Mouse (Mus musculus) ES-E14 (cell line): Measurements from ENCODE around the gene Zfp687. TPM values are rescaled to one million over a fixed set of nuclear protein-coding genes. Genes with fewer than 3 reads are reported as not detected.

Source experiments
- DNase-seq: peaks from one replicate; pipeline ENCODE4 v3.0.0-alpha.2; 2013; ENCODE audit warnings: low read depth, low spot score
- H3K27ac ChIP-seq: 2 replicates; pipeline ENCODE4 v1.5.1; 2012; ENCODE audit warnings: low read depth, mild to moderate bottlenecking, low read length, moderate library complexity, mixed read lengths; ENCODE audit not compliant: poor library complexity, insufficient read depth, severe bottlenecking
- H3K36me3 ChIP-seq: 2 replicates; pipeline ENCODE4 v1.6.1; 2012; ENCODE audit warnings: mild to moderate bottlenecking, low read length, moderate library complexity, mixed read lengths; ENCODE audit not compliant: control insufficient read depth, poor library complexity, insufficient read depth, severe bottlenecking
- H3K4me1 ChIP-seq, 2 experiments: fragments of 150-350 bp in 1 of 2; sonication (generic) in 1 of 2; 2 replicates each; pipeline ENCODE4 v1.6.1; 2012; ENCODE audit warnings: low read length in 2 of 2, mild to moderate bottlenecking in 1 of 2, mixed read lengths in 1 of 2; ENCODE audit not compliant: control insufficient read depth in 2 of 2, insufficient read depth in 2 of 2, poor library complexity in 1 of 2
- H3K4me3 ChIP-seq, 2 experiments: fragments of 150-350 bp in 1 of 2; sonication (generic) in 1 of 2; 2 replicates each; pipeline ENCODE4 v1.5.1; 2012; ENCODE audit warnings: low read length in 2 of 2, low read depth in 1 of 2, mild to moderate bottlenecking in 1 of 2, mixed read lengths in 1 of 2; ENCODE audit not compliant: insufficient read depth in 1 of 2, poor library complexity in 1 of 2, severe bottlenecking in 1 of 2
- H3K9ac ChIP-seq: 2 replicates; pipeline ENCODE4 v1.6.1; 2012; ENCODE audit warnings: low read depth, mild to moderate bottlenecking, low read length, mixed read lengths; ENCODE audit not compliant: poor library complexity, insufficient read depth, severe bottlenecking
- H3K9me3 ChIP-seq: fragments of 150-350 bp; sonication (generic); 2 replicates; pipeline ENCODE4 v1.6.1; 2012; ENCODE audit warnings: low read depth, mild to moderate bottlenecking, low read length; ENCODE audit not compliant: control insufficient read depth, insufficient read depth
- CHD2 ChIP-seq: IDR thresholded peaks from 2 replicates; pipeline ENCODE4 v1.6.1; 2014; ENCODE audit warnings: mild to moderate bottlenecking, low read depth, low read length, inconsistent platforms
- HCFC1 ChIP-seq: IDR thresholded peaks from 2 replicates; pipeline ENCODE4 v1.6.1; 2012; ENCODE audit warnings: low read length, inconsistent platforms, borderline replicate concordance; ENCODE audit not compliant: insufficient read depth
- MAFK ChIP-seq: IDR thresholded peaks from 2 replicates; pipeline ENCODE4 v1.6.1; 2014; ENCODE audit warnings: mild to moderate bottlenecking, low read depth, low read length, inconsistent platforms; ENCODE audit not compliant: insufficient read depth
- ZC3H11A ChIP-seq: IDR thresholded peaks from 2 replicates; pipeline ENCODE4 v1.6.1; 2012; ENCODE audit warnings: low read depth, mild to moderate bottlenecking, inconsistent platforms, low read length, borderline replicate concordance
- ZNF384 ChIP-seq: IDR thresholded peaks from 2 replicates; pipeline ENCODE4 v1.6.1; 2012; ENCODE audit warnings: low read depth, low read length, inconsistent platforms
- in situ Hi-C, 2 experiments: fragments of 600-800 bp; cut with MboI; formaldehyde crosslinking; loops; one replicate each; pipeline ENCODE4 v1.15.1; 2025; ENCODE audit warnings: low sequenced_read_pairs in 2 of 2, inconsistent platforms in 1 of 2; ENCODE audit not compliant: unreplicated experiment in 2 of 2
- total RNA-seq: library from RNA; depleted of rRNA; stranded (reverse); fragments of 300-350 nt; gene quantifications from 2 replicates; pipeline ENCODE4 v1.2.3, GENCODE M21; 2012

Gene Zfp687
- total RNA-seq, 1 experiment: 19.8 TPM

GRCm38 (mm10) chr3:94972552-94972951 is 42.7 kb downstream of the Zfp687 start:
- no peaks in the 10 kb centered on the region for H3K9me3 ChIP-seq
- H3K4me1 ChIP-seq: peaks cover 0 to 3% of the 10 kb centered on the region in 2 experiments; a peak in 1 of 4 replicates
- no peak overlapping the region for H3K9ac ChIP-seq
- TF ChIP-seq HCFC1 (no peak), MAFK (no peak), ZC3H11A (no peak)
- no peak overlapping the region for H3K27ac ChIP-seq
- no peak for DNase-seq
- in situ Hi-C loops: no loop called here
- no peak overlapping the region for H3K4me3 ChIP-seq
- no peaks in the 10 kb centered on the region for H3K36me3 ChIP-seq

- peaks cover 4 to 6% of the 10 kb centered on the region in 2 experiments for H3K4me1 ChIP-seq
Measured at GRCm38 (mm10) chr3:94965878-94966277, 49.4 kb downstream of the Zfp687 start.

GRCm38 (mm10) chr3:94964989-94965388 is 50.3 kb downstream of the Zfp687 start:
- peaks cover 6 to 10% of the 10 kb centered on the region in 2 experiments for H3K4me1 ChIP-seq
- TF ChIP-seq HCFC1: no peak
- TF ChIP-seq ZC3H11A: no peak
- no peak for TF ChIP-seq MAFK
- TF ChIP-seq CHD2: no peak
- TF ChIP-seq ZNF384: no peak
- H3K9me3 ChIP-seq: no peaks in the 10 kb centered on the region
- H3K9ac ChIP-seq: no peak overlapping the region
- H3K36me3 ChIP-seq: no peaks in the 10 kb centered on the region
- H3K4me3 ChIP-seq: no peak overlapping the region
- no peak overlapping the region for H3K27ac ChIP-seq
- in situ Hi-C loops: no loop called here
- no peak for DNase-seq

More at GRCm38 (mm10) chr3:94965878-94966277, 49.4 kb downstream of the Zfp687 start:
- Histone ChIP-seq H3K27ac (no peak overlapping the region), H3K9ac (no peak overlapping the region), H3K4me3 (no peak overlapping the region), H3K9me3 (no peaks in the 10 kb centered on the region), H3K36me3 (no peaks in the 10 kb centered on the region)
- TF ChIP-seq ZNF384: no peak
- no peak for TF ChIP-seq CHD2
- in situ Hi-C loops: no loop called here
- no peak for DNase-seq

- Histone ChIP-seq H3K4me1 (peaks cover 10 to 13% of the 10 kb centered on the region in 2 experiments), H3K4me3 (peak overlapping the region in 1 of 2 experiments; percentile 47; a peak in 2 of 4 replicates), H3K9me3 (no peaks in the 10 kb centered on the region), H3K9ac (no peak overlapping the region), H3K36me3 (peaks cover 28% of the 10 kb centered on the region), H3K27ac (no peak overlapping the region; the same call in 1 of the 2 replicates)
- TF ChIP-seq MAFK: no peak
- no peak for TF ChIP-seq ZC3H11A
- no peak for TF ChIP-seq CHD2
- no peak for TF ChIP-seq HCFC1
- no peak for TF ChIP-seq ZNF384
- in situ Hi-C loops: no loop called here
- DNase-seq: no peak
Measured at GRCm38 (mm10) chr3:94960322-94960721, 54.9 kb downstream of the Zfp687 start.

GRCm38 (mm10) chr3:94959871-94960270 is 55.4 kb downstream of the Zfp687 start:
- in situ Hi-C loops: no loop called here
- Histone ChIP-seq H3K27ac (peak overlapping the region; percentile 2; the same call in 1 of the 2 replicates), H3K4me3 (peak overlapping the region in 1 of 2 experiments; percentile 47; a peak in 2 of 4 replicates), H3K36me3 (peaks cover 31% of the 10 kb centered on the region), H3K4me1 (peaks cover 10 to 17% of the 10 kb centered on the region in 2 experiments), H3K9ac (no peak overlapping the region), H3K9me3 (no peaks in the 10 kb centered on the region)
- TF ChIP-seq MAFK (no peak), ZC3H11A (no peak), HCFC1 (no peak), ZNF384 (no peak), CHD2 (no peak)
- DNase-seq: no peak
